Mouse (Mus musculus): Measurements from ENCODE around the gene Yod1.
A peak's percentile ranks its signal among the peaks of the same experiment; 100 is the strongest.

DNA sequence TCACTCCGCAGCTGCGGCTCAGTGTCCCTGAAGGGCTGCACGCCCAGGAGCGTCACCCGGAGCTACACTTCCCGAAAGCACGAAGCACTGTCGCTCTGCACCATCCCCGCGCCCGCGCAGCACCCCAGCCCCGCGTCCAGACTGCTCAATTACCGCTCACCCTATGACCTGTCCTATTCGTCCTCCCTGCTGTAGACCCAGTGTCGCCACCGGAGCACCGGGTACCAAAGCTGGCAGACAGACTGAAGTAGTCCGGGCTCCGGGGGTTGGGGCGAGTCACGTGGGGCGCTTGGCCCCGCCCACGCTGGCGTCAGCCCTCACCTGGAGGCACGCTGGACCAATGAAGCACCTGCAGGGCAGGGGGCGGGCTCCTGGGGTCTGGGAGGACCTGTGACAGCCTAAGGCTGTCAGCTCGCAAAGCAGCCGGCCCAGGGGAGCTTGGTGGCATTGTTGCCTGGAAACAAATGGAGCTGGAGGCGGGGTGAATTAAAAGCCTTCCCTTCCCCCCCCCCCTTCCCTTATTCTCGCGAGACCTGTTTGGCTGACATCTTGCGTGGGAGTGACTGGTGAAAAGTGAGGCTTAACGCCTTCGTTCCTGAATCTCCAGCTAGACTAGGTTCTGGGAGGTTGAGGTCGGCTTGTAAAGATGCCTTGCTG lies 1.4 kb upstream of the Yod1 start, which contains the start of gene Gm29427:
- no peak for TF ChIP-seq CTCF (IDR thresholded peaks at IDR 0.05; ENCODE audit: control insufficient read depth, insufficient read depth, insufficient replicate concordance, low read depth, low read length)
- TF ChIP-seq POLR2A (IDR thresholded peaks at IDR 0.05; ENCODE audit: control insufficient read depth, low read depth, low read length), result peak; percentile 40

Measured in testis, adult 2 months (tissue).